Mouse (Mus musculus): ENCODE results near the gene Olfr58. TPM values are rescaled to one million over a fixed set of nuclear protein-coding genes. Genes with fewer than 3 reads are reported as not detected.

Gene Olfr58
- polyA plus RNA-seq (2014; fragmentation: Illumina TruSeq; extraction: RNeasy Lipid Tissue Mini Kit (QIAGEN cat#74804); ENCODE audit: low read depth, low replicate concordance): not detected

GRCm38 (mm10) chr9:19779983-19780382 is at the start of gene Olfr58:
TSS of gene Olfr58 (plus strand) at chr9:19780283.

GRCm38 (mm10) chr9:19804606-19805005 is 24.5 kb downstream of the Olfr58 start, which contains the start of gene Olfr859:
TSS of gene Olfr859 (plus strand) at chr9:19804906.

Other genes starting within 250 kb of the Olfr58 start
- gene Olfr853, start 239.2 kb upstream of the Olfr58 start, polyA plus RNA-seq (2014; fragmentation: Illumina TruSeq; extraction: RNeasy Lipid Tissue Mini Kit (QIAGEN cat#74804); ENCODE audit: low read depth, low replicate concordance): not detected
- gene Olfr854, start 212.9 kb upstream of the Olfr58 start, polyA plus RNA-seq (2014; fragmentation: Illumina TruSeq; extraction: RNeasy Lipid Tissue Mini Kit (QIAGEN cat#74804); ENCODE audit: low read depth, low replicate concordance): not detected
- gene Olfr855, start 197.7 kb upstream of the Olfr58 start, polyA plus RNA-seq (2014; fragmentation: Illumina TruSeq; extraction: RNeasy Lipid Tissue Mini Kit (QIAGEN cat#74804); ENCODE audit: low read depth, low replicate concordance): not detected
- gene Zfp317, start 158.2 kb upstream of the Olfr58 start, polyA plus RNA-seq (2014; fragmentation: Illumina TruSeq; extraction: RNeasy Lipid Tissue Mini Kit (QIAGEN cat#74804); ENCODE audit: low read depth, low replicate concordance): 14.1 TPM
- not detected for gene Olfr857, start 70.8 kb upstream of the Olfr58 start, polyA plus RNA-seq (2014; fragmentation: Illumina TruSeq; extraction: RNeasy Lipid Tissue Mini Kit (QIAGEN cat#74804); ENCODE audit: low read depth, low replicate concordance)
- not detected for gene Olfr859, start 24.6 kb downstream of the Olfr58 start, polyA plus RNA-seq (2014; fragmentation: Illumina TruSeq; extraction: RNeasy Lipid Tissue Mini Kit (QIAGEN cat#74804); ENCODE audit: low read depth, low replicate concordance)
- gene Olfr860, start 69.5 kb downstream of the Olfr58 start, polyA plus RNA-seq (2014; fragmentation: Illumina TruSeq; extraction: RNeasy Lipid Tissue Mini Kit (QIAGEN cat#74804); ENCODE audit: low read depth, low replicate concordance): not detected
- gene Olfr862, start 107.7 kb downstream of the Olfr58 start, polyA plus RNA-seq (2014; fragmentation: Illumina TruSeq; extraction: RNeasy Lipid Tissue Mini Kit (QIAGEN cat#74804); ENCODE audit: low read depth, low replicate concordance): not detected
- gene Olfr77, start 136.6 kb downstream of the Olfr58 start, polyA plus RNA-seq (2014; fragmentation: Illumina TruSeq; extraction: RNeasy Lipid Tissue Mini Kit (QIAGEN cat#74804); ENCODE audit: low read depth, low replicate concordance): not detected
- not detected for gene Olfr866, start 247.8 kb downstream of the Olfr58 start, polyA plus RNA-seq (2014; fragmentation: Illumina TruSeq; extraction: RNeasy Lipid Tissue Mini Kit (QIAGEN cat#74804); ENCODE audit: low read depth, low replicate concordance)